Mouse (Mus musculus) testis, adult 2 months (tissue): ENCODE measurements around the gene Asgr1. TPM values are rescaled to one million over a fixed set of nuclear protein-coding genes. Genes with fewer than 3 reads are reported as not detected.
"Not testable (repeated sequence)": the region's sequence is repeated elsewhere in the genome, so short reads cannot be mapped to it uniquely, and the experiment has no call there.

Experiments used
- H3K27ac ChIP-seq: fragments of 200-500 bp; 2 replicates; pipeline ENCODE4 v1.5.1; 2012; ENCODE audit warnings: low read depth, low read length; ENCODE audit not compliant: control insufficient read depth, insufficient read depth
- H3K27me3 ChIP-seq: fragments of 200-500 bp; 2 replicates; pipeline ENCODE4 v1.6.1; 2012; ENCODE audit warnings: mild to moderate bottlenecking, low read length, moderate library complexity; ENCODE audit not compliant: control insufficient read depth, insufficient read depth
- H3K36me3 ChIP-seq: fragments of 200-500 bp; 2 replicates; pipeline ENCODE4 v1.6.1; 2012; ENCODE audit warnings: mild to moderate bottlenecking, low read length; ENCODE audit not compliant: control insufficient read depth, insufficient read depth
- H3K4me1 ChIP-seq: fragments of 200-500 bp; 2 replicates; pipeline ENCODE4 v1.6.1; 2012; ENCODE audit warnings: low read length; ENCODE audit not compliant: control insufficient read depth, insufficient read depth
- H3K4me3 ChIP-seq: fragments of 200-500 bp; 2 replicates; pipeline ENCODE4 v1.5.1; 2012; ENCODE audit warnings: low read depth, mild to moderate bottlenecking, low read length, moderate library complexity, mixed read lengths; ENCODE audit not compliant: control insufficient read depth
- CTCF ChIP-seq: fragments of 200-500 bp; IDR thresholded peaks from 2 replicates; pipeline ENCODE4 v1.5.1; 2012; ENCODE audit warnings: low read depth, mild to moderate bottlenecking, inconsistent platforms, low read length, moderate library complexity; ENCODE audit not compliant: control insufficient read depth, insufficient read depth, insufficient replicate concordance
- POLR2A ChIP-seq: fragments of 200-500 bp; IDR thresholded peaks from 2 replicates; pipeline ENCODE4 v1.6.1; 2012; ENCODE audit warnings: low read depth, mild to moderate bottlenecking, inconsistent platforms, low read length, moderate library complexity; ENCODE audit not compliant: control insufficient read depth
- polyA plus RNA-seq: library from polyadenylated mRNA; depleted of rRNA; stranded (reverse); fragments of >200 nt; gene quantifications from 2 replicates; pipeline ENCODE4 v1.2.3, GENCODE M21; 2012

Gene Asgr1
- polyA plus RNA-seq, 1 experiment = 1.4 TPM

DNA sequence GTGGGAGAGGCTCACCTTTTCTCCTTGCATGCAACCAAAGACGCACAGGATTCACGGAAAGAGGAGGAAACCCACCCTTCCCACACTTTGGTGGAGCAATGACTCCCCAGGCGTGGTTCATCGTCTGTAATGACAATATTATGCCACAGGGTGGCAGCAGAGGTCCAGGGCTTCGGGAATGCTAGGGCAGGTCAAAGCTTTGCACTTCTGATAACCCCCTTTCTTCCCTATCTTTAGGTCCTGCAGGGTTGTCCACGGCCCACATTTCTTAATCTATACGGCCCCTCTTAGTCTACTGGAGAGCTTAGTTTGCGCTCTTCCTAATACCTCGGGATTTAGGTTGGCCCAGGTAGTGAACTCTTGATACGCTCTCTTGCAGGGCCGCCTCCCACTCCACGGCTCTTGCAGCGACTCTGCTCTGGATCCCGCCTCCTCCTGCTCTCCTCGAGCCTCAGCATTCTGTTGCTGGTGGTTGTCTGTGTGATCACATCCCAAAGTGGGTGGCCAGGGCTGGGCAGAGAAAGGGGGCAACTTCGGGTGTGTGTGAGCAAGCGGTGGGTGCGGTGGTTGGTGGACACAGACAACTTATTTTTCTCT, 1.8 kb downstream of the Asgr1 start:
- Histone ChIP-seq H3K4me1 (peaks cover 5% of the 10 kb centered on the region), H3K27ac (no peak overlapping the region), H3K27me3 (no peaks in the 10 kb centered on the region), H3K36me3 (no peaks in the 10 kb centered on the region), H3K4me3 (no peak overlapping the region)
- TF ChIP-seq CTCF (peak; percentile 94; the same call in 1 of the 2 replicates), POLR2A (no peak)

DNA sequence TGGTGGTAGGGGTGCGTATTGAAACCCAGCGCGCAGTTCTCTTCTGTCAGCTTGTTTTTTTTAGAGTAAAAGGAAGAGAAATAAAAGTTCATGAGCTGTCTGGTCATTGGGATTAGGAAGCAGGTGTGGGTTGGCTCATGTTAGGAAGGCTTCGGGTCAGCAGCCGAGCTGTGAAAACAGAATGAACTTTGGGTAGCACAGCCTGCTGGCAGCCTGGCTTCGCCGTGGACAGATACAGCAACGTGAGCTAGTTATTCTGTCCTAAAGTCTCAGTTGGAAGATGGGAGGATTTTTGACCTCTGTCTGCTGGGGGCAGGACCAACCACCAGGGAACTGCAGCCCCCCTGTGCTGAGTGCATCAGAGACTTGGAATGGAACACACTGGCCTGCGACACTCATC, 3.9 kb downstream of the Asgr1 start:
- no peak overlapping the region for H3K4me3 ChIP-seq
- no peaks in the 10 kb centered on the region for H3K27me3 ChIP-seq
- H3K36me3 ChIP-seq = no peaks in the 10 kb centered on the region
- no peak overlapping the region for H3K27ac ChIP-seq
- peaks cover 5% of the 10 kb centered on the region for H3K4me1 ChIP-seq
- TF ChIP-seq POLR2A (no peak), CTCF (no peak)

DNA sequence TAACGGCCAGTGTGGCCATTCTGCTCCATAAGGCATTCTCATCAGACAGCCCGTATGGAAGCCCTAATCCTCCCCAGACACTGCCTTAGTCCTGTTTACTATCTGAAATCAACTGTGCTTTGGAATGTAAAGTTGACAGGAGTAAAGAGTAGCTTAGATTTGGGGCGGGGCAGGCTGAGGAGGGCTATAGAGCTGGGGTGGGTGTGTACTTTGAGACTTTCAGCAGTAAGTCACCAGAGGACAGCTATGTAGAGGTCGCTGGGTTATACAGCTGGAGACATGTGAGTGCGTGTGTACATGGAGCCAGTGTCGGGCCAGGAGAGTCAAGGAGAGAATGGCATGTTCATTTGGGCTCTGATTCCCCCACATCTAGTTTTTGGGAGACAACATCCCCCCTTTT, 6.0 kb downstream of the Asgr1 start:
- H3K27me3 ChIP-seq = no peaks in the 10 kb centered on the region
- H3K27ac ChIP-seq = no peak overlapping the region
- peaks cover 7% of the 10 kb centered on the region for H3K4me1 ChIP-seq
- no peak overlapping the region for H3K4me3 ChIP-seq
- H3K36me3 ChIP-seq = no peaks in the 10 kb centered on the region
- TF ChIP-seq POLR2A (no peak), CTCF (no peak)

DNA sequence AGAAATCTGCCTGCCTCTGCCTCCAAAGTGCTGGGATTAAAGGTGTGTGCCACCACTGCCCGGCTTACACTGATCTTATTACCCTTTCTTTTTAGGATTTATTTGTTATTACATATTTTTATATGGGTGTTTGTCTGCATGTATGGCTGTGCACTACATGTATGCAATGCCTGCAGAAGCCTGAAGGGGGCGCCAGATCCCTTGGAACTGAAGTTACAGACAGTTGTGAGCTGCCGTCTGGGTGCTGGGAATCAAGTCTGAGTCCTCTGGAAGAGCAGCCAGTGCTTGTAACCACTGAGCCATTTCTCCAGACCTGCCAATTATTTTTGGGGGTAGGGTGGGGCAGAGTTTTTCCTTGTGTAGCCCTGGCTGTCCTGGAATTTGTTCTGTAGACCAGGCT, 9.2 kb downstream of the Asgr1 start:
- Histone ChIP-seq H3K36me3 (no peaks in the 10 kb centered on the region), H3K27ac (no peak overlapping the region), H3K4me3 (no peak overlapping the region), H3K27me3 (no peaks in the 10 kb centered on the region), H3K4me1 (peaks cover 2% of the 10 kb centered on the region)
- TF ChIP-seq POLR2A (no peak), CTCF (peak; percentile 69)

DNA sequence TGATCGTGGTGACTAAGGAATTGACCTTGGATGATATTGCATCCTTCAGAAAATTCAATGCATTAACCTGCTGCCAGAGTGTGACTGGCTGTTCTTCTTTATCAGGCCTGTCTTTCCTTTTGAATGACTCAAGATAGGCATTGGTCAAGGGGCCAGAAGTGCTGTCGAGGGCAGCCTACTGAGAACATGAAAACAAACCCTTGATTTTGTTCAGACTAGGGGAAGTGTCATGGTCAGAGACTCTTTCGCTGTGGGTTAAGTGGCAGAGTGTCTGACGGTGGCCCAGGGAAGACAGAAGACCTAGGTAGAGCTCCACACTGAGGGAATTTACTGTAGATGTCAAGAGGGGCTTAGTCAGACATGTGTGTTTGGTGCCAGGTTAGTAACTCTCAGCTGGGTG, 12.8 kb downstream of the Asgr1 start:
- Histone ChIP-seq H3K27ac (peak overlapping the region; percentile 66), H3K27me3 (no peaks in the 10 kb centered on the region)

DNA sequence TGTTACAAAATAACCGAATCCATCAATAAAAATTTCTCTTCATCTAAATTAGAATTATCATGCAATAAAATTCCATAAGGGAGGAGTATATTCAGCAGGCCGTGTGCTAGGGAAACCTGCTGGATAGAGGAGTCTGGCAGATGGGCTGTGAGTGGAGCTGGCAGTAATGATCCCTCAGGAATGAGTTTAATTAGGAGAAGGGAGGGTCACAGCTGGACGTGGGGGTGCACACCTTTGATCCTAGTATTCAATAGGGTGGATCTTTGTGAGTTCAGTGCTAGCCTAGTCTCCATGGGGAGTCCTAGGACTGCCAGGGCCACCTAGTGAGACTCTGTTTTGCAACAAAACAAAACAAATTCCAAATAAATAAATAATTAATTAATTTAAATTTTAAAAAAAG, 14.4 kb downstream of the Asgr1 start:
- Histone ChIP-seq H3K27me3 (no peaks in the 10 kb centered on the region), H3K36me3 (no peaks in the 10 kb centered on the region), H3K4me1 (peaks cover under 1% of the 10 kb centered on the region), H3K4me3 (no peak overlapping the region), H3K27ac (no peak overlapping the region)
- TF ChIP-seq POLR2A = no peak
- no peak for TF ChIP-seq CTCF

More for the DNA sequence above, 12.8 kb downstream of the Asgr1 start:
- H3K4me1 ChIP-seq = peaks cover 2% of the 10 kb centered on the region
- no peaks in the 10 kb centered on the region for H3K36me3 ChIP-seq
- TF ChIP-seq CTCF (no peak), POLR2A (no peak)
- no peak overlapping the region for H3K4me3 ChIP-seq

DNA sequence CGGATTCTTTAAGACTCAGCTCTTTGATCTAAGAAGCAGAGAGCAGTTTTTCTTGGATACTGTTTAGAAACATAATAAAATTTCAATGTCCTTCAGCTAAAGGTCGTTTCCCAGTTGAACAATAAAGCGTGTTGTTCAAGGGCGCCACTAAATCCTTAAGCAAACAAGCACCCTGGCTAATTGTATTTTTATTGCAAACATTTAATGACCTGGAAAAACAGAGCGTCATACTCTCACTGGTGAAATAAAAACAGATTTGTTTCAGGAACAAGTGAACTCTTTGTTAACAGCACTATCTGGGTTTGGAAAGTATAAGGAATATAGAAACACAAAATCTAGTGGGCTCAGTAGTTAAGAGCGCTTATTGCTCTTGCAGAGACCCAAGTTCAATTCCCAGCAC, 16.2 kb downstream of the Asgr1 start:
- Histone ChIP-seq H3K4me3 (no peak overlapping the region), H3K27me3 (no peaks in the 10 kb centered on the region), H3K4me1 (peaks cover 2% of the 10 kb centered on the region), H3K27ac (no peak overlapping the region), H3K36me3 (no peaks in the 10 kb centered on the region)
- TF ChIP-seq CTCF = no peak
- TF ChIP-seq POLR2A = no peak

DNA sequence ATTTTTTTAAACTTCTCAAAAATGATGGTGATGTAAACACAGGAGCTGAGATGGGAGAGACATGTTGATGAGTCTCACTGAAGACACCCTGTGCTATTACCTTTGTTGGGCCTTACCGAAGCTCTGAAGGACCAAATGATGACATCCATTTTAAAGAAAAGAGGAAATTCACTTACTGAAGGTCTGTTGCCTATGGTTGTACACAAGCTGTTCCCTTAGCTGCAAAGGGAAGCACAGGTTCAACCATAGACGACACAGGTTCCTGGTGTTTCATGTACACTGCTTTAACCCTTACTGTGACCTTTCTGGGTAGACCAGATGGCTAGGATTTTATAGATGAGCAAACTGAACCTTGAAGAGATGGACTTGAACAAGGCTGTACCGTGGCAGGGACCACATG, 16.7 kb downstream of the Asgr1 start:
- not testable (repeated sequence) for H3K27ac ChIP-seq, H3K4me3 ChIP-seq

More for the DNA sequence above, 16.7 kb downstream of the Asgr1 start:
- H3K36me3 ChIP-seq, H3K4me1 ChIP-seq, H3K27me3 ChIP-seq: not testable (repeated sequence)
